Mouse (Mus musculus): ENCODE measurements around the gene Mfsd4b1.

DNA sequence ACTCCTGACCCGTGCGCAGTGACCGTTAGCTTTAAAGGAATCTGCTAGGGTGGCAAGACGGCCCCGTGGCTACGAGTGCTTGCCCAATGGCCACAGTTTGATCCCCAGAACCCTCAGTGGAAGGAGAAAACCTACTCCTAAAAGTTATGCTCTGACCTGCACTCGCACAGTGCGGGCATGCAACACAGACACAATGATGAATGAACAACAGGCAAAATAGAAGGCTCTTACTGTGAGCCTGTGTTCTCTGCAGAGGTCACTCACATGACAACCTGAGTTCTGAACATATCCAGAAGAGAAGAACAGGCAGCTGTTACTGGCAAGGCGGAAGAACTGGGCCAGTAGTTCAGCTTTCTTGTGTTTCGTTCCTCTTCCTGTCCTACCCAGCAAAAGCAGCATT is 43.5 kb upstream of the Mfsd4b1 start:
- TF ChIP-seq GATA1 (IDR thresholded peaks at IDR 0.05; ENCODE audit: borderline replicate concordance, low read length) (no peak), FLI1 (IDR thresholded peaks at IDR 0.05; ENCODE audit: low read length) (no peak)
